Mouse (Mus musculus): Measurements from ENCODE around the gene Adam15.

- TF ChIP-seq CTCF (IDR thresholded peaks at IDR 0.05; ENCODE audit: borderline replicate concordance, insufficient read depth, low read length) (no peak), POLR2A (IDR thresholded peaks at IDR 0.05; ENCODE audit: low read depth, low read length) (no peak)
Measured at GRCm38 (mm10) chr3:89343279-89343678, 6.5 kb downstream of the Adam15 start.

All from embryonic fibroblast, embryonic 13.5 days (primary cell).